Mouse (Mus musculus) erythroblast, adult 5-6 weeks (primary cell): ENCODE results near the gene Rhebl1. TPM values are rescaled to one million over a fixed set of nuclear protein-coding genes. Genes with fewer than 3 reads are reported as not detected.

Source experiments
- ATAC-seq: replicated peaks from 2 replicates; pipeline ENCODE4 v1.8.0; 2016; ENCODE audit warnings: moderate number of reproducible peaks, mild to moderate bottlenecking, moderate TSS enrichment, inconsistent platforms; ENCODE audit not compliant: poor library complexity, low FRiP score, severe bottlenecking
- total RNA-seq, 2 experiments: library from RNA; stranded (forward) in 1 of 2; stranded (reverse) in 1 of 2; fragments of 150-400 nt in 1 of 2; fragments of 200-764, 138-1000 nt in 1 of 2; gene quantifications; 2 replicates each; pipeline versions ENCODE4 v1.2.3 to v1.2.4; 2015 to 2017; ENCODE audit warnings: low replicate concordance in 2 of 2

The Rhebl1 gene
- total RNA-seq, 2 experiments from 2014 or later, result 1.8 TPM; not detected in 1

DNA sequence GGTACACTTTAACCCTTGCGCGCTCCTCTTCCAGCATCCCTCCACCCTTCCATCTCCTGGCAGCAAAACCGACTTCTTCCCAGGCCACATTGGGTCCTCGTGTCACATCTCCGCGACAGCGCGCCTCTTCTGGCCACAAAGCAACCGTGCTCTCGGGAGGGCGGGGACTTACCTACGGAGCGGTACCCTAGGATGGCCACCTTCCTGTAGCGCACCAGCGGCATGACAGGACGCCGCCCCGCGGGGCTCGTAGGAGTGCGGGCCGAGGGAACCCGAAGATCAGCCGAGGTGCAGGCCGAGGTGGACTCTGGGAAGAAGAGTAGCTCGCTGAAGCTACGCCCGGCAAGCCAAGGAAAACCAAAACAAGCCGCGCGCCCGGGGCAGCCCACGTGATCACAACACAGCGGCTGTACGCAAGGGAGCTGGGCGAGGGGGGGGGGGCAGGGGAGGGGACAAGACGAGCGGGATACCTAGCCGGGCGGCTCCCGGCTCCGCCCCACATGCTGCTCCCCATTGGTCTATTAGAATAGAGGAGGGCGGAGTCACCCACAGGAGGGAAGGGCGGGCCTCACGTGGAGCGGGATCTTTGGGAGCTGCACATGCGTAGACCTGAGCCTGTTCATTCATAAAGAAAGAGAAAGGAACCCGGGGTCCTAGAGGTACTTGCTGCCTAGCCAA lies 13.2 kb downstream of the Rhebl1 start:
- peak; percentile 87 for ATAC-seq

DNA sequence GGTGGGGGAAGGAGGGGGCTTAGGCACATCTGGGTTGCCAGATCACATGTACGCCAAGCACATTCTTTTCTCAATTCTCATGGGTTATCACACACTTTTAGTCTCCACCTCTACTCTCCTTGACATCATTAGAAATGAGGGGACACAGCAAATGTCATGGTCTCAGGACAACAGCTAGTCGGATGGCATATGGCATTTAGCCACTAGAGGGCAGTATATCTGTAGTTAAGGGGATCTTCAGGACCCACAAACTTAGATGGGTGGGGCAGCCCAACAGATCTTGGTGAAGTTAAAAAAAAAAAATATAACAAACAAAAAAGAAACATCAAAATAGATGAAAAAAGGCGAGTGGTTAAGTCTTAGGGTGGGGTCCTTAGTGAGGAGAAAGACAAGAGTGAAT lies 17.0 kb downstream of the Rhebl1 start:
- 0 out of 2 replicates have a peak, but pooled peaks have one; percentile 53 for ATAC-seq

DNA sequence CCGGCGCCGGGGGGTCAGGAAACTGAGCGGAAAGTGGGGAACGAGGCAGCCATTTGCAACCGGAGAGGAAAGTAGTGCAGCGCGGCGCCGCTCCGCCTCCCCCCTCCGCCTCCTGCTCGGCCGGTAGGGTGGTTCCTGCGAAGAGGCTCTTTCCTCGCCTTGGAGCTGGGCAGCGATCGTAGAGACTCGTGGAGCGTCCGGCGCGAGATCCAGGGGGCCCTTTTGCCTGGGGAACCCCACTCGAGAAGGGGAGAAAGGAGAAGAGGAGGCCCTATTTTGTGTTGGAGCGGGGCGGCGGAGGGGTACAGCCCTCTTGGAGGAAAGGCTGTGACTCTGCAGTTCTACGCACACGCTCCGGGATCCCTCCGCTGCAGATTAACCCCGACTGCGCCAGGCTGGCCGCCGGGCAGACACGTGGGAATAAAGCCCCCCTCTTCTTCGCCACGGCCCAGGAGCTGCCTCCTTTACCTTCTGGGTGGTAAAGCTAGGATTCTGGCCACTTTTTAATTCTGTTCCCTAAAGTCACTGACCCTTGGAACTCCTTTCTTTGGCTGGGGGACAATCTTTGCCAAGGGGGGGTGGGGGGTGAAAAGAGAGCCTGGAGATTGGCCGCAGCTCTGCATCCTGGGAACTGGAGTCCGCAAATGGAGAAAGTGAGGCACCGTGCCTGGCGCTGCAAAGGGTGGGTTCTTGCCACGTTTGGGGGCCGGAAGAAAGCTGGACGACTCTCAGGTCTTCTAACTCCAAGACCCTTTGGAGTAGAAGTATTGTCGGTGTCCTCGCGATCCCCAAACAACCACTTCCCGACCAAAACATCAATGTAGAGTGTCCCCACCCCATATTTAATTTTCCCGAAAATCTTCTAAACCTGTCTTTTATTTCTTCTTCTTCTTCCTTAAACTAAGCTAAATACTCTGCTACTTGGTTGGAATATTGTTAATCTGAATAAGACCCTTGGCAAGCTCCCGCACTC lies 22.1 kb downstream of the Rhebl1 start:
- peak; percentile 80 for ATAC-seq

DNA sequence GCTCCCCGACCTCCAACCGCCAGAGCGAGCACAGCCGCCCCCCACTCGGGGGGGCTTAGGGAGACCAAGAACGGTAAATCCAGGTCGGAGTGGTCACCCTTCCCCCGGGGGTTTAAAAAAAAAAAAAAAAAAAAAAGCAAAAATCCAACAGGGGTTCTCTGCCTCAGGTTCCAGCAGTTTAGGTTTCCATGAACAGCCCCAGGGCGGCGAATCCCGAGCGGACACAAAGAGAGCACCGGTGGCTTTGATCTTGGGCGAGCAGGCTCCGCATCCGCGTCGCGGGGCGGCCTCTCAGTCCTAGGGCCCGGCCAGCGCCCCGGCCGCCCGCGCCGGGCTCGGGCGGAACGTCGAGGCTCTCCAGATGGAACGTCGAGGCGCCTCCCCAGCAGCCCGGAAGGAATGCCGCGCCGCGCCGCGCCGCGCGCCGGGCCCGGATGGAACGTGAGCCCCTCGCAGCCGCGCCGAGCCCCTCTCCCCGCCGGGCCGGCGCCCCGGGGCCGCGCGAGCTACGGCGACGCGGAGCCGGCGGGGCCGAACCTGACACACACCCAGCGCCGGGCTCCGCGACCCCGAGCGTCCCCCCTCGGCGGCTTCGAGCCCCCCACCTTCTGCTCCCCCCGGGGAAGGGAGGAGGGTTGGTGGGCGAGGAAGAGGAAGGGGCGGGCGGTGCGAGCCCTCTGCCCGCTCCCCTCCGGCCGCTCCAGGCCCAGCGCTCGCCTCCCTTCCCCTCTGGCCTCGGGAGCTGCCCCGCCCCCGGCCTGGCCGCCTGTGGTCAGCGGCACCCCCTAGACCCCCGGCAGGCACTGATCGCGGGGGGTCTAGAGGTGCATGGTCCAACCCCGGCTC lies 23.0 kb downstream of the Rhebl1 start, which contains the start of gene Kmt2d:
Kmt2d (minus strand) TSS at position 135 of the 846 bp plus-strand sequence.
- peak; percentile 16; the same call in 1 of the 2 replicates for ATAC-seq

DNA sequence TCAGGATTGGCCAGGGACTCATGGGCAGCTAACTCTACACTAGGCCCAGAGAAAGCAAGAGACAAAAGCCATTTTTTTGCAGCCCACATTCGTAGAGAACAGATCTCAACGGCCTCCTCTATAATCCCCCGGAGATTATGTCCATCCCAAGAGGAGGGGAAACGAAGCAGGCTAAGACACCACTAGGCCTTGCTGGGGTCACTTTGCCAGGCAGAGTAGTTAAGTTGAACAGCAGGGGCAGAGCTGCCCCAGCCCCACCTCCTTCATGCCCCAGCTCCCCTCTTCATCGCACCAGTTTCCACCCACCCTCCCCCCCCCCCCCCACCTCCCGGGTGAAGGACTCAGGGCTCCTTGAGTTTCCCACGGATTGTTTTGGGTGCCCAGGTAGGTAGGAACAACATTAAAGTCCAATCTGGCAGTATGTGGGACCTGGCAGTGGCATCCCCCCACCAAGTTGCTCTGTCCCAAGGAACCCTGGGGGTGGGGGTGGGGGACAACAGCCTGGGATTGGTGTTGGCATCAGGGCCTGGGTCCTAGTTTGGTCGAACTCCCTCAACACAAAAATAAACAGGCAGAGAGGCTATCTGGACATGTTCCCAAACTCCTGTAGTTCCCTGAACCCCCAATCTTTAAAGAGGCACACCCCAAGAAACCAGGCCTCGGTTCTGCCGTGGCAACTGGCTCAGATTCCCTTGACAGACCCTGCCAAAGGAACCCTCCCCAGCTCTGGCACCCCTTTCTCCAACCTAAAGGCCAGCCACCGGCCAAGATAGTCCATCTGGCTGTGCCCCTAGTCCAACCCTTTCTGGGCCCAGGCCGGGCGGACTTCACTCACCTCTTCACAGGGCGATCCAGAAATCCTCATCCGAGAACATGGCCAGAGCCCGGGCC lies 23.9 kb downstream of the Rhebl1 start:
- ATAC-seq, result peak; percentile 13; the same call in 1 of the 2 replicates

DNA sequence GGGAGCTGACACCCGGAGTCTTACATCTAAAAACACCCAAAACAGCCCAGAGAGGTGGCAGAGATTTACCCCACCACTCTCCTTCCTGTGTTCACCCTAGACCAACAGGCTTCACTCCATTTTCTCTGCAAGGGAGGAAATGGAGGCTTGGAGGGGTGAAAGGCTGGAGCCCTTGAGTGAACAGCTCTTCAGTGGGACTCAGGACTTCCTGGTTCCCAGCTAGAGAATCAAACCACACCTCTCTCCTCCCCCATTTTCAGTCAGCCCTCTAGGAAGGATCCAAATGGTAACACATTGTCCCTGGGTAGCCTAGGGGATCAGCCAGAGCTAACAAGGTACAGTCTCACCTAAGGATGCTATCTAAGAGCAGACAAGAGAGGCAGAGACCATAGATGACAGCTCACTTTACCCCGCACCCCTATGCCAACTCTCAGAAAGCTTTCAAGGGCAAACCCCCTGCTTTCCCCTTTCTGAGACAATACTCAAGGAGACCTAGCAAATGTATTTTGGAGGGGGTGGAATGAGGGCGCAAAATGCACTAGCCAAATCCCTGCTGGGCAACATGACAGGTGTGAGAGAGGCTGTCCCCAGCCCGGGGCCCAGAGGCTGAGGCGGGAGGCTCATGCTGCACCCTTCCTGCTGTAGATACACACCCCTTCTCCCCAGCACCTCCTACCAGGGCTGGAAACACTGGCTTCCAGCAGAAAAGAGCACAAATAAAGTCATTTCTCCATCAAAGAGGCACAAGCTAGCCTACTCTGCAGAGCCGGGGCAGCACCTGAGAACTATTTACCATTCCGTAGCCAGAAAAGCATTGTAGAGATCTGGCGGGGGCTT lies 24.8 kb downstream of the Rhebl1 start:
- peak; percentile 34; the same call in 1 of the 2 replicates for ATAC-seq

DNA sequence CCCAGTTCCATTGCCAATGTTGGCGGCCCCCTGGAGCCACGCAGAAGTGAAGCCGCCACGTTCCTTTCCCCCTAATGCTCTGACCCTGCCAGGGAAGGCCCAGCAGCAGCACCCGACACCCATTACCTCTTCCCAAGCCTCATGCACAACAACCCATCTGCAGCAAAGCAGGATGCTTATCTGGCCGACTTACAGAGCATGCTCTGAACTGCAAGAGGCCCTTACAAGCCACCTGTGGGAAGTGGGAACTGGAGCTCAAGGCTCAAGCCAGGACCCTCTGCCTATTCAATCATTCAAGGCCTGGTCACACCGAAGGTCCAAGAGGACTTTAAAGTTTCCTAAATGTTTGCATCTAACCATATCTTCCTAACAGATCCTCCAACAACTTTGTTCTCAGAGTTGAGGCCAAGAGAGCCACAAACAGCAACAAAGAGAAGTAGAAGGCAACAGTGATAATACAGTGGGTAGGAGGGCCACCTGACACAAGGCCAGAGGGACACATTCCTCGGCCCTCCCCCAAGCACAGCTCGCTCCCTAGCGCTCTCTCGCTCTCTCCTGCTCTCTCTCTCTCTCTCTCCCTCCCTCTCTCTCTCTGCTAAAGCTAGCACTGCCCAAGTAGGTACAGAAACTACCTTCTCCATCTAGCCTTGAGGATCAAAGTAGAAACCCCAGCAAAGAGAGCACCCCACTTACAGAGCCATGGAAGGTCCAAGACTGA lies 25.8 kb downstream of the Rhebl1 start:
- ATAC-seq, result no peak

DNA sequence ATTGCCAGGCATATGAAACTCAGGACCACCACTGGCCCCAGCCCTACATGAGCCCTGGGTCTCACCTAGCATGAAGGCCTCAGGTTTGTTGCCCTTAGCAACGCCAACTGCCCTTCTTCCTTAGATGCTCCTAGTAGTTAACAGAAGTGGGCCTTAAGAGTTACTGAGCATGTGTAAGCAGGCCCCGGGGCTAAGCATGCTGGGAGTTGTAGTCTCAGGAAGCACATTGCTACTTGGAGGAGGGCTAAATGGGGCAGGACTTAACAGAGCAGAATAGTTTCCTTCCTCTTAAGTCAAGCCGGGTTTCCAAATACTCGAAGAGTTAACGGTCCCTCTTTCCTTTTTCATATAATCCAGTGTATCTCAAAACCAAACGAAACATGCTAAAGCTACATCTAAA lies 27.0 kb downstream of the Rhebl1 start:
- ATAC-seq, result no peak

DNA sequence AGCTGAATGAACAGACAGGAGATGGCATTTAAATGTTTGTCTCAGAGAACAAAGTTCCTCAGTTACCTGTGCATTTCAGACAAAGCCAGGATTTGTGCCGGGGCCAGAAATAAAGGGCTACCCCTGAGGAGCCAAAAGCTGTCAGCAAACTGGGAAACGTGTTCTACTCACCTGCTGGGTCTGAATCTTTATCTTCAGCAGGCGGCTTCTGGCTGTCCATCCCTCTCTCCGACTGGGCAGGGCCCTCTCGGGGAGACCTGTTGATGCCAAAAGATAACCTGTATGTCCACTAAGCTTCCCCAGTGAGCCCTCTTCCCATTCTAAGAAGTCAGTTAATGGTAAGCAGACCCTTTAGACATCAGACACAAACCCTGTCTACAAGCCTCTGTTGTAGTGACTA lies 27.8 kb downstream of the Rhebl1 start:
- ATAC-seq, result no peak

DNA sequence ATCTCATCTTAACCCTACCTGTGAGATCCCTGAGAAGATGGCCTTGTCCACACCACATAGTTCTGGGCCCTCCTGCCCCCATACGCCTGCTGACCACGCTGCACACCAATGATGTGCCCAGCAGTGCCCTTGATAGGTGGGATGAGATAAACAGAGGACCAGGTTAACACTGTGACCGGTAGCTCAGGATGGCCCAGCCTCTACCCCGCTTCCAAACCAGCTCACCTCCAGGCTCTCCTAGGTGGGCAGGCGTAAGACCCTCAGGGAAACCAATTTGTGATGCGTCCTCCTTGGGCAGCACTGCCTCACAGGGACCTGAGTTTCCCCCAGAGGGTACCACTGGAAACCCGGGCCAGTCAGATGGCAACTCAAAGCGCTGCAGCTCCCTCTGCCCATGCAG lies 28.6 kb downstream of the Rhebl1 start:
- ATAC-seq, result no peak

DNA sequence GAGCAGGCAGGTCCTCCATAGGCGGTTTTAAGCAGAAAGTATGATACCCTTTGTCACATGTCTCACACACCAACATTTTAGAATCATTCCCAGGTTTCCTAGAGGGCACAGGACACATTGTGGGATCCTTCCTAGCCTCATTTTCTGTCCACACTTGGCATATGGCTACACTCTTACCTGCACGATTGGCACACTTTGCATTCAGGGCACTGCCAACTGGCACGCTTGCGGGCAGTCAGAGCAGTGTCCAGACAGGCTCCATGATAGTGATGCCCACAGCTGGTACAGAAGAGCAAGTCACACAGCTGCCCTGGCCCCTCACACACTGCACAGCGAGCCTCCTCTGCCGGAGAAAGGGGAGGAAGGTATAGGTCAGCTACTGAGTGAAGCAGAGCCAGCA lies 29.4 kb downstream of the Rhebl1 start:
- no peak for ATAC-seq

DNA sequence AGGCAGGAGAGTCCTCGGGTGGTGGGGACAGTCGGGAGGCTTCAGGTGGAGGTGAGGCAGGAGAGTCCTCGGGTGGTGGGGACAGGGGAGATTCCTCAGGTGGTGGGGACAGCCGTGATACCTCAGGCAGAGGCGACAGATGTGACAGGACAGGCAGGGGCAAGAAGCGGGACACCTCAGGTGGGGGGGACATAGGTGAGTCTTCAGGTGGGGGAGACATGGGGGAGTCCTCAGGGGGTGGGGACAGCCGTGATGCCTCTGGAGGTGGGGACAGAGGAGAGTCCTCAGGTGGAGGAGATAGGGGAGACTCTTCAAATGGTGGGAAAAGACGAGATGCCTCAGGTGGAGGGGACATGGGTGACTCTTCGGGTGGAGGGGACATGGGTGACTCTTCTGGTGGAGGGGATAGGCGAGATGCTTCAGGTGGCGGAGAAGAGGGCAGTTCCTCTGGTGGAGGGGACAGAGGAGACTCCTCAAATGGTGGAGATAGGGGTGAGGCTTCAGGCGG lies 30.8 kb downstream of the Rhebl1 start:
- ATAC-seq, result no peak

DNA sequence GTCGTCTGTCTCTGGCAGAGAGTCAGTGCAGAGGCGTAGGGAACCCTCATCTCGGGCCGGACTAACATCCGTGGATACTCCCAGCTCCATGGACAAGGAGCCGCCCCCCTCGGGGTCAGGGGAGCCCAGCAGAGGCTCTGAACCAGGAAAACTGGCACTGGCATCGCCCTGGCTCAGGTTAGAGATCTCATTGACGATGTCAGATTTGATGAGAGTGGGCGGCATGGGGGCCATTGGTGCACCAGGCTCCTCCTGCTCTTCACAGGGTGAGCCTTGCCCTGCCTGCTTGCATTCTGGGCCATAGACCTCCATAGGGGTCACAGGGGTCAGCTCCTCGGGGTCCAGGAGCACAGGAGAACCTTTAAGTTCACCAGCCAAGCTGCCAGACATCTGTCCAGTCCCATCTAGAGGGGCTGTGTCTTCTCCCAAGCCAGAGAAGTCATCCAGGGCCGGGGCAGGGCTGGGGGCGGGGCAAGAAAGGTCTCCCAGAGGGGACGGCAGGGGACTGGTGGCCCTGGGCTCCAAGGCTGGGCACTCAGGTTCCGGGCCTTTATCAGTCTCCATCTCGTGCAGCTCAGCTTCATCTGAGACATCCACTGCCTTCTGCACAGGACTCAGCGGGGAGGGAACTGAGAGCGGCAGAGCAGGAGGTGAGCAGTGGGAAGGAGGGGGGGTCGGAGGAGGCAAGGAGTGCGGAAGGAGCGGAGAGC lies 32.5 kb downstream of the Rhebl1 start:
- ATAC-seq, result no peak

DNA sequence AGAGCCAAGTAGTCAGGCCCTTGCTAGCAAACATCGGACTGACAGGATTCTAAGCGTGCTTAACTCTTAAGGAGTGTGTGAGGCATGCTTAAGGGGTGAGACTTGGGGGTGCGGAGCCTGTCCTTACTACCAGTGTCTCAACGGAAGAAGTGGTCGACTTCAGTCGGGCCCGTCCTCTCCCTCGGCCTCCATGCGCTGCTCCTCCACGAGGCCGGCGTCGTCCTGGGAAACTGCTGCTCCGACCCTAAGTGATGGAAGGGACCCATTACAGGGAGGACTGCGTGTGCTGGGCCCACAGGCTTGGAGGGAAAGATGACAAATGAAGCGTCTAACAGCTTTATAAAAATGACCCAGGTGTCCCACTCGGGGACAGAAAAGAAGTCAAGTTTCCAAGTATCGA lies 33.4 kb downstream of the Rhebl1 start:
- no peak for ATAC-seq

DNA sequence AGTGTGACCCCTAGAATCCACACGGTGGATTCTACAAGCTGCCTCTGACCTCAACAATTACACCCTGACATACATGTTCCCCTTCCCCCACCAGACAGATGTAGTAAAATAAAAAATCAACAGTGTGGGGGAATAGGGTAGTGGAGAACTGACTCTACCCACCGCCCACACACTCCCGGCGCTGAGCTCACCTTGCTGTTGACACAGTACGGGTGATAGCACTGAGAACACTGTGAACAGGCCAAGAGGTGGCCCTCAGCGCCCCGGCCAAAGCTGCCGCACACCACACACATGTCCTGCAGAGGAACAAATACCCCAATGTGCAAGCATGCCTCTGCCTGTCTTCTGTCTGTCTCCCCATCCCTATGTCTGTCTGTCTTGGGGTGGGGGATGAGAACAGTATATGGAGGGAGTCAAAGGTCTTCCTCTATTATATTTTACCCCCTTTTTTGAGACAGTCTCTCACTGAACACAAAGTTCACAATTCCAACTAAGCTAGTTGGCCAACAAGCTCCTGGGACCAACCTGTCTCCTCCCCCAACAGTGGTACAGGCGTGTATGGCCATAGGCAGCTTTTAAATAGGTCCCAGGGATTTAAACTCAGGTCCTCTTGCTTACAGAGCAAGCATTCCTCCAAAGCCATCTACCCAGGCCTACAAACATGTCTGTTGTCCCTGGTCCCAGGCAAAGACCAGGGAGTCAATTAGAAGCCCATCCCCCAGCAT lies 34.9 kb downstream of the Rhebl1 start:
- ATAC-seq, result no peak

DNA sequence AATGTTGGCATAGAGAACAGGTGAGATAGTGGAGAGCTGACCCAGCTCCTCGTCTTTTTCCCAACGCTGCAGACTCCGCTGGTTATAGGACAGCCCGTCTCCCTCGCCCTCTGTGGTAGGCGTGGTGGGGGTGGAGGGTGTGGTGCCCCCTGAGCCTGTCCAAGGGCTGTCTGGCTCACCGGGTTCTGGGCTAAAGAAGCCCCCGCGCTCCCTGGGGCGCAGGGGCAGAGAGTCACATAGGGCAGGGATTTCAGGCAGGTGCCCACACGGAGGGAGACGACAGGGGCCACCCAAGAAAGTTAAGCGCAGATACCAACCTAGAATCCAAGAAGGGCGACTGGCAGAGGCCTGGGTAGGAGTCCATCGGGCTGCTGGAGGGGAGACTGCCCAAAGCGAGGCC lies 40.1 kb downstream of the Rhebl1 start:
- ATAC-seq, result no peak
